Mouse (Mus musculus): Measurements from ENCODE around the gene Cplx1.

The Cplx1 gene

GRCm38 (mm10) chr5:108515581-108516361 lies 34.1 kb downstream of the Cplx1 start:
- CTCF ChIA-PET = no interaction called here

GRCm38 (mm10) chr5:108502286-108502685 lies 47.5 kb downstream of the Cplx1 start:
- CTCF ChIA-PET = no interaction called here

- CTCF ChIA-PET = no interaction called here
Measured at GRCm38 (mm10) chr5:108501573-108501972, 48.3 kb downstream of the Cplx1 start.

- CTCF ChIA-PET = interaction anchor here (0.6 to 1.0 kb wide), 2 partner anchors 17 to 99 kb away, joined by 3 to 4 read pairs; no protein-coding TSS in a partner anchor
Measured at GRCm38 (mm10) chr5:108486148-108486547, 63.7 kb downstream of the Cplx1 start.

GRCm38 (mm10) chr5:108485239-108485638 lies 64.6 kb downstream of the Cplx1 start:
- CTCF ChIA-PET = interaction anchor here (1.0 kb wide), 1 partner anchor 16 kb away, joined by 3 read pairs; no protein-coding TSS in a partner anchor

- CTCF ChIA-PET = interaction anchor here (0.5 to 0.7 kb wide), 2 partner anchors 148 to 172 kb away, joined by 3 to 17 read pairs; no protein-coding TSS in a partner anchor
Measured at GRCm38 (mm10) chr5:108483006-108483405, 66.8 kb downstream of the Cplx1 start.

GRCm38 (mm10) chr5:108475977-108476376 lies 73.8 kb downstream of the Cplx1 start:
- CTCF ChIA-PET = no interaction called here

GRCm38 (mm10) chr5:108473737-108474136 lies 76.1 kb downstream of the Cplx1 start:
- CTCF ChIA-PET = no interaction called here

GRCm38 (mm10) chr5:108469617-108470016 lies 80.2 kb downstream of the Cplx1 start:
- CTCF ChIA-PET = interaction anchor here (0.7 kb wide), 1 partner anchor 16 kb away, joined by 3 read pairs; no protein-coding TSS in a partner anchor
